16 mouse cellular contexts compared by ENCODE assay signal in genomic region chr17:85609094-85609425, GRCm38 (mm10). TPM values are rescaled to one million over a fixed set of nuclear protein-coding genes. Genes with fewer than 3 reads are reported as not detected.
DNase-seq lines count a peak whose midpoint lies in the region; ATAC-seq and TF ChIP-seq lines count a peak whose summit lies in the region.
"Had no signal": no experiment of that assay in that cellular context is flagged by ENCODE, and none has a peak within 500 bp of the region (broad histone marks: within the 10 kb centered on the region; RNA-seq: fewer than 3 reads in every experiment).

No protein-coding gene starts in this region.

- H3K27ac ChIP-seq in hindbrain, embryonic 13.5 days: no peak overlapping the region
- no peak overlapping the region for H3K27ac ChIP-seq in hindbrain, embryonic 14.5 days
- H3K27ac ChIP-seq in embryonic facial prominence, embryonic 14.5 days (replicated peaks; ENCODE audit: low read depth, low read length): no peak overlapping the region
- H3K27ac ChIP-seq in limb, embryonic 13.5 days: no peak overlapping the region
- H3K27ac ChIP-seq in lung, postnatal 0 days (ENCODE audit: low read length): no peak overlapping the region
- H3K27ac ChIP-seq: embryonic facial prominence, embryonic 15.5 days; kidney, postnatal 0 days had no signal

- no peak for TF ChIP-seq POLR2A in brain, embryonic 14.5 days (IDR thresholded peaks at IDR 0.05; ENCODE audit: borderline replicate concordance, extremely low read depth, insufficient read depth, insufficient read length, poor library complexity, severe bottlenecking)

- WGBS in hindbrain, embryonic 13.5 days: 0% methylated on average over 13 of the region's 13 CpGs
- 2% methylated on average over 13 of the region's 13 CpGs for WGBS in hindbrain, embryonic 14.5 days
- WGBS in embryonic facial prominence, embryonic 14.5 days: 3% methylated on average over 13 of the region's 13 CpGs
- whole genome bisulfite sequencing in limb, embryonic 13.5 days: 2% methylated on average over 13 of the region's 13 CpGs
- WGBS in lung, postnatal 0 days: 4% methylated on average over 13 of the region's 13 CpGs

- H3K27me3 ChIP-seq in hindbrain, embryonic 13.5 days: peaks cover 92% of the 10 kb centered on the region
- H3K27me3 ChIP-seq in hindbrain, embryonic 14.5 days (ENCODE audit: control insufficient read depth, insufficient read depth, low read length): peaks cover 94% of the 10 kb centered on the region
- H3K27me3 ChIP-seq in embryonic facial prominence, embryonic 14.5 days (replicated peaks; ENCODE audit: control insufficient read depth, insufficient read depth, low read length): peaks cover 93% of the 10 kb centered on the region
- peaks cover 92% of the 10 kb centered on the region for H3K27me3 ChIP-seq in limb, embryonic 13.5 days
- peaks cover 84% of the 10 kb centered on the region for H3K27me3 ChIP-seq in lung, postnatal 0 days (replicated peaks; ENCODE audit: insufficient read depth, low read length)

- TF ChIP-seq CTCF in brain, embryonic 14.5 days (IDR thresholded peaks at IDR 0.05; ENCODE audit: borderline replicate concordance, extremely low read depth, insufficient read depth, insufficient read length): no peak
- no peak for TF ChIP-seq CTCF in lung, postnatal 0 days (IDR thresholded peaks at IDR 0.05)

- ATAC-seq in hindbrain, embryonic 13.5 days (ENCODE audit: low FRiP score): no peak
- ATAC-seq in hindbrain, embryonic 14.5 days (ENCODE audit: low FRiP score): no peak
- ATAC-seq in embryonic facial prominence, embryonic 14.5 days (ENCODE audit: low read depth): no peak
- ATAC-seq in limb, embryonic 13.5 days (ENCODE audit: low FRiP score, low read depth): no peak
- ATAC-seq in lung, postnatal 0 days: no peak

- H3K36me3 ChIP-seq in hindbrain, embryonic 13.5 days: no peaks in the 10 kb centered on the region
- no peaks in the 10 kb centered on the region for H3K36me3 ChIP-seq in hindbrain, embryonic 14.5 days (replicated peaks; ENCODE audit: control insufficient read depth, insufficient read depth)
- H3K36me3 ChIP-seq in embryonic facial prominence, embryonic 14.5 days (ENCODE audit: control insufficient read depth, insufficient read depth, low read length): no peaks in the 10 kb centered on the region
- H3K36me3 ChIP-seq in limb, embryonic 13.5 days: no peaks in the 10 kb centered on the region
- H3K36me3 ChIP-seq in lung, postnatal 0 days (ENCODE audit: insufficient read depth, low read length): no peaks in the 10 kb centered on the region
- H3K36me3 ChIP-seq: embryonic facial prominence, embryonic 15.5 days had no signal

- 0 out of 2 replicates have a peak overlapping the region, but pooled peaks have one; percentile 18 for H3K4me2 ChIP-seq in hindbrain, embryonic 13.5 days
- H3K4me2 ChIP-seq in hindbrain, embryonic 14.5 days (replicated peaks): no peak overlapping the region
- H3K4me2 ChIP-seq in embryonic facial prominence, embryonic 14.5 days (ENCODE audit: low read depth, low read length): peak overlapping the region; percentile 8; the same call in 1 of the 2 replicates
- 0 out of 2 replicates have a peak overlapping the region, but pooled peaks have one; percentile 25 for H3K4me2 ChIP-seq in limb, embryonic 13.5 days (replicated peaks)
- no peak overlapping the region for H3K4me2 ChIP-seq in lung, postnatal 0 days (replicated peaks; ENCODE audit: low read depth, low read length)
- H3K4me2 ChIP-seq: embryonic facial prominence, embryonic 15.5 days had no signal

- peaks cover 8% of the 10 kb centered on the region for H3K4me1 ChIP-seq in hindbrain, embryonic 13.5 days (replicated peaks)
- H3K4me1 ChIP-seq in hindbrain, embryonic 14.5 days (replicated peaks; ENCODE audit: control insufficient read depth, insufficient read depth, low read length): 0 out of 2 replicates have a peak, but pooled peaks cover 3% of the 10 kb centered on the region
- H3K4me1 ChIP-seq in embryonic facial prominence, embryonic 14.5 days (ENCODE audit: control insufficient read depth, insufficient read depth, low read length): no peaks in the 10 kb centered on the region
- H3K4me1 ChIP-seq in limb, embryonic 13.5 days: 0 out of 2 replicates have a peak, but pooled peaks cover 8% of the 10 kb centered on the region
- H3K4me1 ChIP-seq in lung, postnatal 0 days (ENCODE audit: insufficient read depth, low read depth, low read length): no peaks in the 10 kb centered on the region

- H3K4me3 ChIP-seq in hindbrain, embryonic 13.5 days: no peak overlapping the region; the same call in 1 of the 2 replicates
- no peak overlapping the region for H3K4me3 ChIP-seq in hindbrain, embryonic 14.5 days (replicated peaks; ENCODE audit: low read length)
- H3K4me3 ChIP-seq in embryonic facial prominence, embryonic 14.5 days (ENCODE audit: low read depth, low read length): no peak overlapping the region
- no peak overlapping the region for H3K4me3 ChIP-seq in limb, embryonic 13.5 days
- no peak overlapping the region for H3K4me3 ChIP-seq in lung, postnatal 0 days (ENCODE audit: low read depth, low read length)
- H3K4me3 ChIP-seq: embryonic facial prominence, embryonic 15.5 days had no signal

- no peak overlapping the region for H3K9ac ChIP-seq in hindbrain, embryonic 13.5 days
- no peak overlapping the region for H3K9ac ChIP-seq in hindbrain, embryonic 14.5 days
- no peak overlapping the region for H3K9ac ChIP-seq in embryonic facial prominence, embryonic 14.5 days (ENCODE audit: low read depth, low read length)
- H3K9ac ChIP-seq in limb, embryonic 13.5 days: no peak overlapping the region
- H3K9ac ChIP-seq in lung, postnatal 0 days (replicated peaks; ENCODE audit: low read depth): no peak overlapping the region
- H3K9ac ChIP-seq: embryonic facial prominence, embryonic 15.5 days had no signal

- no peak for TF ChIP-seq EP300 in lung, postnatal 0 days (IDR thresholded peaks at IDR 0.05)

- no peaks in the 10 kb centered on the region for H3K9me3 ChIP-seq in hindbrain, embryonic 13.5 days
- H3K9me3 ChIP-seq in hindbrain, embryonic 14.5 days (ENCODE audit: control insufficient read depth, low read length): no peaks in the 10 kb centered on the region
- H3K9me3 ChIP-seq in embryonic facial prominence, embryonic 14.5 days (ENCODE audit: control insufficient read depth, low read length): no peaks in the 10 kb centered on the region
- no peaks in the 10 kb centered on the region for H3K9me3 ChIP-seq in limb, embryonic 13.5 days
- no peaks in the 10 kb centered on the region for H3K9me3 ChIP-seq in lung, postnatal 0 days (ENCODE audit: low read length)
- H3K9me3 ChIP-seq: embryonic facial prominence, embryonic 15.5 days had no signal

- DNase-seq in hindbrain, embryonic 14.5 days (ENCODE audit: low spot score): no peak
- peak; percentile 43 for DNase-seq in brain, embryonic 14.5 days (ENCODE audit: low read depth)
- no peak for DNase-seq in embryonic facial prominence, embryonic 14.5 days (ENCODE audit: low spot score)
- no peak for DNase-seq in urinary bladder, adult 18-20 months (ENCODE audit: low spot score in 2 of 2)
- DNase-seq in lung, postnatal 0 days (ENCODE audit: low spot score): no peak
- no peak for DNase-seq in adrenal gland, postnatal 4 days (ENCODE audit: low spot score in 2 of 2)
- DNase-seq: adrenal gland, postnatal 36 days; cerebellum, adult 18-20 months; lung, postnatal 36 days had no signal

RNA-seq across cellular contexts. Expression of gene Six3, which starts 4.3 kb away (rescaled TPM):
- polyA plus RNA-seq in hindbrain, embryonic 13.5 days (2015; fragmentation: Nextera tagmentation; extraction: Ambion mirVana): 0.85 and 0.97 TPM in 2 replicates
- polyA plus RNA-seq in hindbrain, embryonic 14.5 days (2014; fragmentation: Nextera tagmentation; extraction: Ambion mirVana): 0.52 TPM in 1 of 2 replicates, not detected in the other
- polyA plus RNA-seq in brain, embryonic 14.5 days (2012; rRNA removed): 24.0 and 26.9 TPM in 2 replicates
- 2.1 and 2.4 TPM in 2 replicates for polyA plus RNA-seq in embryonic facial prominence, embryonic 14.5 days (2014; fragmentation: Nextera tagmentation; extraction: Ambion mirVana)
- not detected in 2 replicates for polyA plus RNA-seq in limb, embryonic 13.5 days (2015; fragmentation: Nextera tagmentation; extraction: Ambion mirVana)
- polyA plus RNA-seq in lung, postnatal 0 days (2015; fragmentation: Nextera tagmentation; extraction: Ambion mirVana): not detected in 2 replicates
- not detected for total RNA-seq in adrenal gland, postnatal 4 days (2021)
- total RNA-seq: adrenal gland, postnatal 36 days; CH12.LX; liver, adult 2 months had no signal
- polyA plus RNA-seq: heart, postnatal 0 days; kidney, postnatal 0 days; liver, adult 2 months had no signal

Comparison
In these comparisons a context has a peak if more than half of its experiments do, and no peak if none do; other contexts are left out.
1. H3K4me2 ChIP-seq: peak in hindbrain, embryonic 13.5 days (single experiment), embryonic facial prominence, embryonic 14.5 days (single experiment) and limb, embryonic 13.5 days (single experiment); none in hindbrain, embryonic 14.5 days (single experiment) and lung, postnatal 0 days (single experiment).